Mouse (Mus musculus): ENCODE results near the gene Fam171a2.

DNA sequence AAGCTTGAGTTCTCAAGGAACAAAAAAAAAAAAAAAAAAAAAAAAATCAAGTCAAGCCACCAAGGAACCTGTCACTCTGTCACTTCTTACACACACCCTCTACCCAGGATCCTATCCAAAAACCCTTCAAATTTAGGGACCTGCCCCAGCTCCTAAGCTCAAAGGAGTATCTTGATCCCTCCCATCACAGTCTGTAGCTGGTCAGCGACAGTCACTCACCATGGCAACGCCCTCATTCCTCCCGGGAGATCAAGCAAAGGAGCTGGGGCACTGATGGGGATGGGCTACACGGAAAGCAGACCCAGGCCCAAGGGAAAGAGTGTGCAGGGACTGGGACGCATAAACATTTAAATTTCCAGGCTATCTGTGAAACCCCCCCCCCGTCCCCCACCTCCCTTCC lies 2.7 kb downstream of the Fam171a2 start:
- TF ChIP-seq CTCF (IDR thresholded peaks at IDR 0.05), result no peak
- TF ChIP-seq EP300 (IDR thresholded peaks at IDR 0.05), result no peak

All from lung, postnatal 0 days (tissue).